Mouse (Mus musculus) limb, embryonic 14.5 days (tissue): ENCODE data around the gene Skor1. TPM values are rescaled to one million over a fixed set of nuclear protein-coding genes. Genes with fewer than 3 reads are reported as not detected.

ENCODE experiments used
- ATAC-seq: fragments of 200-750 bp; cut with Nextera tagmentation; 2 replicates; pipeline ENCODE4 v1.8.0; 2017; ENCODE audit warnings: low read depth, moderate number of reproducible peaks, moderate TSS enrichment; ENCODE audit not compliant: low FRiP score
- DNase-seq: peaks from one replicate; pipeline ENCODE4 v3.0.0-alpha.2; 2015; ENCODE audit warnings: low spot score
- H3K27ac ChIP-seq: fragments of 300-500 bp; sonication (generic); replicated peaks from 2 replicates; pipeline ENCODE4 v1.5.1; 2014; ENCODE audit warnings: low read depth, mild to moderate bottlenecking, low read length, moderate library complexity, mixed read lengths
- H3K27me3 ChIP-seq: fragments of 300-500 bp; sonication (generic); 2 replicates; pipeline ENCODE4 v1.6.1; 2014; ENCODE audit warnings: low read length, mixed read lengths; ENCODE audit not compliant: control insufficient read depth, insufficient read depth
- H3K36me3 ChIP-seq: fragments of 300-500 bp; sonication (generic); 2 replicates; pipeline ENCODE4 v1.6.1; 2014; ENCODE audit warnings: mild to moderate bottlenecking, low read length, moderate library complexity, mixed read lengths; ENCODE audit not compliant: control insufficient read depth, insufficient read depth
- H3K4me1 ChIP-seq: fragments of 300-500 bp; sonication (generic); 2 replicates; pipeline ENCODE4 v1.6.1; 2014; ENCODE audit warnings: antibody characterized with exemption, low read length, mixed read lengths; ENCODE audit not compliant: control insufficient read depth, insufficient read depth
- H3K4me2 ChIP-seq: fragments of 300-500 bp; sonication (generic); replicated peaks from 2 replicates; pipeline ENCODE4 v1.6.1; 2014; ENCODE audit warnings: low read depth, mild to moderate bottlenecking, low read length, moderate library complexity; ENCODE audit not compliant: severe bottlenecking
- H3K4me3 ChIP-seq: fragments of 300-500 bp; sonication (generic); replicated peaks from 2 replicates; pipeline ENCODE4 v1.5.1; 2014; ENCODE audit warnings: low read length
- H3K9ac ChIP-seq: fragments of 300-500 bp; sonication (generic); 2 replicates; pipeline ENCODE4 v1.6.1; 2014; ENCODE audit warnings: mild to moderate bottlenecking, low read depth, low read length, moderate library complexity; ENCODE audit not compliant: severe bottlenecking
- H3K9me3 ChIP-seq: fragments of 300-500 bp; sonication (generic); 2 replicates; pipeline ENCODE4 v1.6.1; 2016; ENCODE audit warnings: low read length; ENCODE audit not compliant: control insufficient read depth
- POLR2A ChIP-seq: fragments of 200-500 bp; IDR thresholded peaks from 2 replicates; pipeline ENCODE4 v1.8.0; 2012; ENCODE audit warnings: inconsistent platforms, mild to moderate bottlenecking, moderate library complexity, borderline replicate concordance; ENCODE audit not compliant: insufficient read depth, insufficient read length; ENCODE audit errors: extremely low read depth
- WGBS: fragments of 180-500 bp; shearing (Covaris S2); extraction: QIAGEN DNeasy Blood & Tissue Kit; methylation state at CpG from one replicate; pipeline ENCODE4 v1.1.7; 2014; 5-methylcytosine and 5-hydroxymethylcytosine counted together
- polyA plus RNA-seq, 2 experiments: library from polyadenylated mRNA; depleted of rRNA in 1 of 2; stranded (reverse) in 1 of 2; unstranded in 1 of 2; fragments of >200 nt; fragmentation: Nextera tagmentation in 1 of 2; extraction: Ambion mirVana in 1 of 2; gene quantifications; 2 replicates each; pipeline versions ENCODE4 v1.2.1 to v1.2.3; 2012 to 2014

Gene Skor1
- polyA plus RNA-seq, 2 experiments, result 0.11 TPM; not detected in 1

DNA sequence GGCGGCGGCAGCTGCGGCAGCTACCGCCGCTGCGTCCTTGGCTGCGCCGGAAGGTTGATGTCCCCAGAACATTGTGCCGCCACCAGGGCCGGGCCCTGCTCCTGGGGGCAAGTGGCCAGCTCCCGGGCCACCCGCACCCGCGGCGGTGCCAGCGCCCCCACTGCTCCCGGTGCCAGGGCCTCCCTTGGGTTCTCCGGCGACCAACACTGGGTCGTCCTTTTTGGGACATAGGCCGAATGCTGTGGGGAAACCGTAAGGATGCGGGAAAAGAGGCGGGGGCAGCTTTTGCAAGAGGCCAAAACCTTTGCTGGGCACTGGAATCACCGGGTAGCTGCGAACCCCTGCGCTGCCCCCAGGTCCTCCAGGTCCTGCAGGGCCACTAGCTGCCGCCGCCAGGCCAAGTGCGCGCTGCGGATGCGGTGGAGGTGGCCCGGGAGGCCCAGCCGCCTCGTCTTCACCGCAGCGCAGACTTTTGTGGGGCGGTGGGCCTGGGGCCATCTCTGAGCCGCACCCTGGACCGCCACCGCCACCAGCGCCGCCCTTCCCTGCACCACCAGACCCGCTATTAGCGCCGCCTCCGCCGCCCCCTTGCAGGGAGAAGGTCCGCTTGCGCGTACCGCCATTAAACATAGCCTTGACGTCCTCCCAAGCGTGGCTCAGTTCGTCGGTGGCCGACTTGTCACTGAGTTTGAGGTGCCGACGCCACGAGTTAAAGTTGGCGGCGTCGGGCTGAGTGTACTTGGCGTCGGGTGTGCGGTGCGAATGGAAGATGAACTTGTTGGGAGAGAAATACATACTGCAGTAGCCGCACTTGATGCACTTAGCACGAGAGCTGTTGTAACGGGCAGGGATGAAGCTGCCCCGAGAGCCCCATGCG is 3.3 kb downstream of the Skor1 start:
- Histone ChIP-seq H3K4me3 (peak overlapping the region; percentile 23), H3K36me3 (no peaks in the 10 kb centered on the region), H3K4me2 (peak overlapping the region; percentile 35), H3K9me3 (no peaks in the 10 kb centered on the region), H3K27ac (no peak overlapping the region), H3K4me1 (peaks cover 25% of the 10 kb centered on the region), H3K9ac (no peak overlapping the region), H3K27me3 (peaks cover 98% of the 10 kb centered on the region)
- no peak for TF ChIP-seq POLR2A
- ATAC-seq (no peak), DNase-seq (no peak)
- under 1% methylated on average over 69 of the region's 73 CpGs for WGBS

DNA sequence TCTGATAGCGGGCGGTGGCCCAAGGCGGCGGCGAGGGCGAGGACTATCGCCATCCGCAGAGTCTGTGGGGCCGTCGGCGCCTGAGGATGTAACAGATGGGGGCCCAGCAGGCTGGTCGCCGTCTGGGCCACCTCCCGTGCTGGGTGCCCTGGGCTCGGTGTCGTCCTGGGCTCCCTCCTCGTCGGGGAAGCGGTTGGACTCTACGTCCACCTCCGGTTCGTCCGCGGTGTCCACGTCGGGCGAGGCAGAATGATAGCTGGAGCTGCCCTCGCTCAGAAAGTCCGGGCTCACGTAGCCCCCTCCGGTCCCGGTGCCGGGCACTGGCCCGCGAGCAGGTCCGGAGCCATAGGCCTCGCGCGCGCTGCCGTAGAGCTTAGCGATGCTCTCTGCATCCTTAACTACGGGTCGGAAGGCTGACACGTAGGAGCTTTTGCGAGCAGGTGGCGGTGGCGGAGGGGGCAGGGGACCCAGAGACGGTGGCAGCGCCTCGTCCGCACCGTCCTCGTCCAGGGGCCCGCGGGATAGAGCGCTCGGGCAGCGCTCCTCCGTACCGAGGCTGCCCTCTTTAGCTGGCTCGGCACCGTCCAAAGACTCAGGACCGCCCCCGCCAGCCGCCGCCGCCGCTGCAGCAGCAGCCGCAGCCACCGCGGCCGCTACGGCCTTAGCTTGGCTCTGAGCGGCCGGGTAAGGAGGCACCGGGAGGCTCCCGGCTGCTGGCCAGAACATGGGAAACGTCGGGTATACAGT is 4.1 kb downstream of the Skor1 start:
- H3K4me3 ChIP-seq, result peak overlapping the region; percentile 23
- peak overlapping the region; percentile 26 for H3K4me2 ChIP-seq
- H3K27ac ChIP-seq, result no peak overlapping the region
- peaks cover 25% of the 10 kb centered on the region for H3K4me1 ChIP-seq
- no peaks in the 10 kb centered on the region for H3K9me3 ChIP-seq
- DNase-seq, result no peak
- WGBS, result 2% methylated on average over 60 of the region's 80 CpGs
- H3K9ac ChIP-seq, result no peak overlapping the region
- no peaks in the 10 kb centered on the region for H3K36me3 ChIP-seq
- no peak for TF ChIP-seq POLR2A
- peaks cover 96% of the 10 kb centered on the region for H3K27me3 ChIP-seq
- ATAC-seq, result no peak

DNA sequence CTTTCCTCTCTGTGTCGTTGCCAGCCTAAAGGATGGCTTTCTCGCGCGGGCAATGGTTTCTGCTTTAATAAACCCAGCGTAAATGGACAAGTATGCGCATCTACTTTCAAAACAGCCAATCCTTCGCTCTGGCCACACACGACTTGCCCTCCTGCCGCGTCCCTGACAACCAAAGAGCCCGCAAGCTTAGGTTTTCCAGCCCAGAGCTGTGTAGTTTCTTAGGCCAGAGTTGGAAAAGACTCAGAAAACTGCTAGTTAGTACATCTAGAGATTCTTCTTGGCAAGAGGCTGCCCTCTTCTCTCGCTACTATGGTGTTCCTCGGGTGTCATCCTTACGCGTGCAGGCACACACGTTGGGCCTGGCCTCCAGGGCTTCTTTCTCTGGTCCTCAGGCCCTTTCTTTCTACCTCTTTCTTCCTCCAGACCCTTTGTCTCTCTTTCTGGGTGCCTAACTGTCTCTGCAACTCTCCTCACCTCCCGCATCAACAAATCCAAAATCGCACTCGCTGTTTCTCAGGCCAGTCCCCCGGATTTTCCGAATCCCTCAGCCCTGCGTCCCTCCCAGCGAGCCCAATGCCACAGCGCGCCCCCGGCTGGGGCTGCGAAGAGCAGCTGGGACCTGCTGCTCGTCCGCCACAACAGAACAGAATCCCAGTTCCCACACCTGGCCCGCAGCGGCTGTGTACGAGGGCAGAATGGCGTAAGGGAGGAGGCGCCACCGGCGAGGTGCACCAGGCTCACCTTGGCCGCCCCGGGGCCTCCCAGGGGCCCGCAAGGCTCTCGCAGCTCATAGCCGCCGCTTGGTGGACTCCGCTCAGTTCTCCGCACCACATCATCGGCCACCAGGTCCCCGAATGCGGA is 4.9 kb downstream of the Skor1 start:
- no peak overlapping the region for H3K27ac ChIP-seq
- under 1% methylated on average over 47 of the region's 47 CpGs for WGBS
- ATAC-seq (no peak), DNase-seq (no peak)
- 0 out of 2 replicates have a peak overlapping the region, but pooled peaks have one; percentile 5 for H3K4me2 ChIP-seq
- TF ChIP-seq POLR2A, result no peak
- H3K9ac ChIP-seq, result no peak overlapping the region
- peak overlapping the region; percentile 23; the same call in 1 of the 2 replicates for H3K4me3 ChIP-seq
- no peaks in the 10 kb centered on the region for H3K36me3 ChIP-seq
- no peaks in the 10 kb centered on the region for H3K9me3 ChIP-seq
- H3K27me3 ChIP-seq, result peaks cover 96% of the 10 kb centered on the region
- H3K4me1 ChIP-seq, result peaks cover 19% of the 10 kb centered on the region

DNA sequence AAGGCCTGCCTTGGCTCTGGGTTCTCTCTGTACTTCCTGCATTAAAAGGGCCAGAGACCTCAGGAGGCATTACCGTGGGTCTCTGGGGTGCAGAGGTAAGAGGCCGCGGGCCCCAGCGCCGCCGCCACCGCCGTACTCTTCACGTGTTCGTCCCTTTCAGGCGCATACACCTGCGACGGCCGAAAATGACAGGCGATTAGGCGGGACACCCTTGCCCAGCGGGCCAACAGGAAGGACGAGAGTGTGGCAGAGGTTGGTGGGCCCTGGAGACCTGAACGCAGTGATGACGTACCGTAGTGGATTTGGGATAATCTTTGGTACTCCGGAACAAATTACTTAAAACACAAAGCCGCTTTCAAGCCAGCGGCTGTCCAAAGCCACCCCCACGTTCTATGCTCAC is 5.5 kb downstream of the Skor1 start:
- Histone ChIP-seq H3K27ac (no peak overlapping the region), H3K9me3 (no peaks in the 10 kb centered on the region), H3K4me3 (no peak overlapping the region), H3K4me2 (no peak overlapping the region), H3K27me3 (peaks cover 96% of the 10 kb centered on the region), H3K36me3 (no peaks in the 10 kb centered on the region), H3K9ac (no peak overlapping the region), H3K4me1 (peaks cover 19% of the 10 kb centered on the region)
- TF ChIP-seq POLR2A, result no peak
- WGBS, result 1% methylated on average over 25 of the region's 25 CpGs
- DNase-seq, result no peak
- no peak for ATAC-seq
